Mouse (Mus musculus) forelimb bud, embryonic 11.5 days (tissue): Measurements from ENCODE around the gene Foxc2.
A peak's percentile ranks its signal among the peaks of the same experiment; 100 is the strongest.

Source experiments
- DNase-seq: peaks from one replicate; pipeline ENCODE4 v3.0.0-alpha.2; 2012; ENCODE audit warnings: low read depth, low spot score

The Foxc2 gene

DNA sequence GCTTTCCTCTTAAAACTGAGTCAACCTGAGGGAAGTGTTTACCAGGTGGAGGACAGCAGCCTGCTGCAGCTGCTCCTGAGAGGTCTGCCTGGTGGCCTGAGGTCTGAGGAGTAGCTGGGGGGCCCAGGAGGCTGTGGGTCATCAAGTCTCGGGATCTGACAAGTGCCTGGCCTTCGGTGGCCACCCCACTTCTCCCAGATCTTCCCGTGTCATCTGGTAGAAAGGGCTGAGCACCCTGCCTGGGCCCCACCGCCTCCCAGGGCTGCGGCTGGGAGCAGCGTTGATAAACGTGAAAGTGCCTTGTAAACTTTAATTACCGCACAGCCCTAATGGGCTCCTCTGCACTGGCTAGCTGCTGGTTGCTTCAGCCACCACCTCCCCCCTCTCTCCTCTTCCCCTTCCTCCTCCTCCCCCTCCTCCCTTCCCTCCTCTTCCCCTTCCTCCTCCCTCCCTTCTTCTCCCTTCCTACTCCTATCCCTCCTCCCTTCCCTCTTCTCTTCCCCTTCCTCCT, 32.7 kb downstream of the Foxc2 start:
- DNase-seq, result peak; percentile 43

DNA sequence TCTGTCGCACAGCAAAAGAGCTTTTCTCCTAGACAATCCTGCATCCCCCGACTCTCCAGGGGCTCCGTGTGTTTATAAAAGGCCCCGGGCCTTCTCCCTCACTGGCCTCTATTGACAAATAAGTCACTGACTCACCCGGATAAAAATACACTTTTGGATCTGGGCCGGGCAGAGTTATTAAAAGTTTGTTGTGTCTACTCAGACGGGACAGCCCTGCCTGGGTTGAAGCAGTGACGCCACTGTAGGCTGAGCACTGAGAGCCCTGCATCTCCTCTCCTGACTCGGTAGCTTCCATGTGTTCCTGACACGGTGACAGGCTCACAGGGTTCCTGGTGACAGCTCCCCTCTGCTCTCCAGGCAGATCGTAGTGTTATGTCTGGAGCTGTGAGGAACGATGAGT, 36.4 kb downstream of the Foxc2 start:
- no peak for DNase-seq

DNA sequence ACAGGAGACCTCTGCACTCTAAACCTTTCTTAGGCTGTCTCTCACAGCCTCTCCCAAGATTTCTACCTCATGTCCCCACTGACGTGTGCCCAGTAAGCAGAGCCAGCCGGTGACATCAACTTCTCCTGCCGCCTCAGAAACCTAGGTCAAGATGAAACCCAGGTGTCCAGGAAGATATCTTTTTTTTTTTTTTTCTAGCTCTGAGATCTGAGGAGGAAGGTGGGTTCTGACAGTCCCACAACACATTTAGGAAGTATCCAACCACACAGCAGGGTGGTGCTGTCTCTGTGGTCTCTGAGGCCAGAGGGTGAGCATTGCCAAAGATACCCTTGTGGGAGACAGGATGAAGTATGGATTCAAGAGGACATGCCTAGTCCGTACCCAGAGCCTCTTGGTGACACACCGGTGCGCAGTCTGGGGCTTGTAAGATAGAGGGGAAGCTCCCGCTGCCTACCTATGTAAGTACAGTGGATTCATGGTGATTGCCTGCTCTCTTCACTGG, 41.1 kb downstream of the Foxc2 start:
- DNase-seq, result no peak

DNA sequence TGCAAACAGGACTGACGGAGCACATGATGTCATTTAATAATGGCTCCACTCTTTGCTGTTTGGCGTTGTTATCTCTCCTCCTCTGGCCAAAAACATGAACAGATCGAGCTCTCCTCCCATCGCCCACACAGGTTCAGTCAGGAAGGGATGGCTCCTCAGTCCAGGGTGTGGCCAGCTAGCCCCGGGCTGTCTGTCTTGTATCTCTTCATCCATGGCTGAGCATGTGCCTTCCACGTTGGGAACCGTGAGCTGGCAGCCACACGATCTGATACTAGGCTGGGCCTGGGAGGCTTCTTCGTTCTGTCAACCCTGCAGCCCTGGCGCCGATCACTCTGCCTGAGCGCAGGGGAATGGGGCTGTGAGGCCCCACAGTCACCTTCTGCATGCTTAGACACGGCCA, 42.8 kb downstream of the Foxc2 start:
- no peak for DNase-seq

DNA sequence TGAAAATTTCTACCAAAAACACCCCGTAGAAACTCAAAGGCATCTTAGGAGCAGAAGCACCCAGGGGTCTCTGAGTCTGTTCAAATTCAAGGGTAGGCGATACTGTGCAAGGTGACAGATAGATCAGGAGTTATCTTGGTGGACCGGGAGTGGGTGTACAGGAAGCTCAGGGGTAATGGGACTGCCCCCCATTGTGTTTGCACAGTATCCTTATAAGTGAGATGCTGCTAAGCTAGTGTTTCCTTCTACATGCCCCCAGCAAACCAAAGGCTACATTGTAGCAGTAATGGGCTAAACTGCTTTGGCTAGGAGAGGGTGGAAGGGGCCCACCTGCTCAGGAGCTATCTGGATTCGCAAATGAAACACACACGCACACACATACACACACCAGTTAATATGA, 45.5 kb downstream of the Foxc2 start:
- DNase-seq, result no peak

DNA sequence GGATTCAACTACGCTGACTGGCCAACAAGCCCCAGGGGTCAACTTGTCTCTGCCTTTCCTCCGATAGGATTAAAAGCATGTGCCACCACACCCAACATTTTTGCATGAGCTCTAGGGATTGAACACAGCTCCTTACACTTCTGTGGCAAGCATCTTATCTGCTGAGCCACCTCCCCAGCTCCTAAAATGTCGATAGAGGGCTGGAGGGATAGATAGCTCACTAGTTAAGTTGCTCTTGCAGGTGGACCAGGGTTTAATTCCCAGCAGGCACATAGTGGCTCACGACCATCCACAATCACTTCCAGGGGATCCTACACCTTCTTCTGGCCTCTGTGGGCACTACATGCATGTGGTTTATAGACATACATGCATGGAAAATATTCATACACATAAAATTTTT, 46.4 kb downstream of the Foxc2 start:
- no peak for DNase-seq

DNA sequence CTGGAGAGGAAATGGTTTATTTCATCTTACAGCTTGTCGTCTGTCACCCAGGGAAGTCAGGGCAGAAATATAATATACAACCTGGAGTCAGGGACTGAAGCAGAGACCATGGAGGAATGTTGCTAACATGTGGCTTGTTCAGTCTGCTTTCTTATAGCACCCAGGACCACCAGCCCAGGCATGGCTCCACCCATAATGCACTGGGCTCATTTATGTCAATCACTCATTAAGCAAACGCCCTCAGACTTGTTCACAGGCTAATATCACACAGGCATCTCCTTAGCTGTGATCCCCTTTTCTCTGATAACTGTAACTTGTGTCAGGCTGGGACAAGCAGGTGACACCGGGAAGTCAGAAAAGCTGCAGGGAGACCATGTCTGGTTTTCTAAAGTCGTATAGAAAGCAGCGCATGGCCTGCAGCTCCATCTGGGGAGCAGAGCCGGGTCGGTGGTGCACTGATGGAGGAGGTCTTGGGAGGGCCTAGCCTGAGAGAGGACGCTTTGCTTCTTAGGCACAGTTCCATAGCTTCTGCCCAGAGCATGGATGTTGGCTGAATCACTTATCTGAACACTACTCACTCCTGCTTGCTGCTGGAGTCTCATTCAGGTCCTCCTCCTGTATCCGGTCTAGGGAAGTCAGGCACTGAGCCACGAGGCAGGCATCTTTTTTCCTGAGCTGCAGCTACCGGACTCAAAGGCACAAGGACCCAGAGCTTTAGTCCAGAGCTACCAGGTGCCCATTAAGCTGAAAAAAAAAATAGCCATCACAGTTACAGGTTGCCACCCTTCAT, 47.1 kb downstream of the Foxc2 start:
- DNase-seq, result no peak

DNA sequence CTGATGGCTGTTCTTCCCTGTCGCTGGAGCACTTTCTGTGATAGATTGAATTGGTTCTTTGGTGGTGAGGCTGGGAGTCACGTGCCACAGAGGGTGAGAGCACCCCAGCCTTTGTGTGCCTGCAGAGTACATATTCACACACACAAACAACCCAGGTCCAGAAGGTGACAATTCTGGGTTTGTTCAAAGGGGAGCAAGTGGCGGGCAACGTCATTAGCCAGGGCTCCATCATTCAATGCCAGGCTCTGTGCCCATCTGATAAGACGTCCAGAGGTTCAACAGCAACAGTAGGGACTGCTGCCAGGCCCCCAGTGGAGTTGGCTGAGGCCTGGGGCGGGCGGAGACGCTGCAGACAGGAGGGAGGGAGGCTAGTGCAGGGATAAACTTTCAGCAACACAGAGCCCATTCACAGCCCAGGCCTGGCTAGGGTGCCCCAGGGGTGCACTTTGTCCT, 48.1 kb downstream of the Foxc2 start:
- DNase-seq, result no peak

DNA sequence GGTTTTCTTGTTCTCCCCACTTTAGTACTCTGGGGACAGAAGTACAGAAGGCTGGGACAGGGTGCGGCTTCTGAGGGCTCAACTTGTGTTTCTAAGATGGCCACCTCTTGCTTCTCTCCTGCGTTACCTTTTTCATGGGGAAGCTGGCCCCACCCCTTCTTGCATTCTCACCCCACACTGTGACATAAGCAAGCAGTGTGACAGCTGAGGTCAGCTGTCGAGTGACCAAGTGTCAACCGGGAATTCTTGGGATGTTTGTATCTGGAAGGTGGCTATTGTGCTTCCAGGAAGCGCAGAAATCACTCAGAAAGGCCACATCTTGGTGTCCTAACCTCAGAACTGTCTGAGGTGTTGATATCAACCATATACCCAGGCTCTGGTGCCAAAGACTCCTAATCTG, 52.1 kb downstream of the Foxc2 start:
- DNase-seq, result no peak
